Mouse (Mus musculus): ENCODE results near the gene Chka. TPM values are rescaled to one million over a fixed set of nuclear protein-coding genes. Genes with fewer than 3 reads are reported as not detected.

Gene Chka
- polyA plus RNA-seq, 1 experiment from 2014 or later, result 54.0 TPM

DNA sequence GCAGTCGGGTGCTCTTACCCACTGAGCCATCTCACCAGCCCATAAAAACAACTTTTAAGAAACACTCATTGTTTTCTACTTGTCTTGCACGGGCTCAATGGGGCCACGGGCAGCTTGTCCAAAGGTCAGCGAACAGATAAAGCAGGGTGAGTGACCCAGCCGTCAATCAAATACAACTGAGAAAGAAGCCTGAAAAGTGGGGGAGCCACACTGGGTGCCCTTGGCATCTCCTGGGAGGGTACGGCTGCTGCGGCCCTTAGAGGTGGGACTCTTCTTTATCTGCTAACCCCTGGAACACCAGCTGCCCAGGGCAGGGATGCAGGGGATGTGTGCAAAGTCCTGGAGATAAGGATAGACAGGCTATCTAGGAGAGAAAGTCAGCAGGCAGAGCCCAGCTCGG, 19.9 kb upstream of the Chka start:
- 70% methylated on average over 8 of the region's 8 CpGs for WGBS
- no peak overlapping the region for H3K4me3 ChIP-seq (ENCODE audit: low read depth, low read length)
- no peak overlapping the region for H3K9ac ChIP-seq (ENCODE audit: low read length)
- no peak overlapping the region for H3K27ac ChIP-seq (ENCODE audit: low read depth)
- no peak overlapping the region for H3K4me2 ChIP-seq (ENCODE audit: low read length)
- H3K36me3 ChIP-seq (ENCODE audit: control insufficient read depth, insufficient read depth, low read length), result no peaks in the 10 kb centered on the region
- H3K9me3 ChIP-seq (ENCODE audit: control insufficient read depth, low read length), result no peaks in the 10 kb centered on the region
- DNase-seq (ENCODE audit: low spot score) (peak; percentile 71), ATAC-seq (replicated peaks; ENCODE audit: low FRiP score, low TSS enrichment, low read depth) (peak; percentile 54; the same call in 1 of the 2 replicates)
- H3K27me3 ChIP-seq (replicated peaks; ENCODE audit: control insufficient read depth, insufficient read depth, low read length), result no peaks in the 10 kb centered on the region
- peaks cover 3% of the 10 kb centered on the region; the same call in 1 of the 2 replicates for H3K4me1 ChIP-seq (replicated peaks; ENCODE audit: control insufficient read depth, insufficient read depth, low read length)

DNA sequence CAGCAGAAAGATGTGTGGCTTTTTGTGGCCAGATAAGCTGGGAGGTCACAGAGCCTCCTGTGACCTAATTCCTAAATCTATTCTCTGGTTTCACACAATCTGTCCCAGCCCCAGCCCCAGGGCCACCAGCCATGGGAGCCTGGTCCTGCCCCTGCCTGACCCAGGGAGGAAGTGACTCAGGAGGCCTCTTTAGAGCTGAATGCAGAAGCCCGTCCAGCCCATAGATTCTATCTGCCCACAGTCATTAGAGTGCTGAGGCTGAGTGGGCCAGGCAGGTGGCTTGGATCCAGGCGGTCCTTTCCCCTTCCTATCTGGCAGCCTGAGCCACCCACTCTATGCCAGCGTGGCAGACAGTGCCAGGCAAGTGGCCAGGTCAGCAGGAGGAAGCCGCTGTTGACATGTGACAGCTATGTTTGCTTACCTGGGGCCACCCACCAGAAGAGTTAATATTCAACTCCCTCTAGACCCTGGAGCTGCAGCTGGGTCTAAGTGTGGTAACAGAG, 18.7 kb upstream of the Chka start:
- Histone ChIP-seq H3K4me1 (replicated peaks; ENCODE audit: control insufficient read depth, insufficient read depth, low read length) (peaks cover 3% of the 10 kb centered on the region; the same call in 1 of the 2 replicates), H3K9ac (ENCODE audit: low read length) (no peak overlapping the region)
- peak; percentile 72 for DNase-seq (ENCODE audit: low spot score)

DNA sequence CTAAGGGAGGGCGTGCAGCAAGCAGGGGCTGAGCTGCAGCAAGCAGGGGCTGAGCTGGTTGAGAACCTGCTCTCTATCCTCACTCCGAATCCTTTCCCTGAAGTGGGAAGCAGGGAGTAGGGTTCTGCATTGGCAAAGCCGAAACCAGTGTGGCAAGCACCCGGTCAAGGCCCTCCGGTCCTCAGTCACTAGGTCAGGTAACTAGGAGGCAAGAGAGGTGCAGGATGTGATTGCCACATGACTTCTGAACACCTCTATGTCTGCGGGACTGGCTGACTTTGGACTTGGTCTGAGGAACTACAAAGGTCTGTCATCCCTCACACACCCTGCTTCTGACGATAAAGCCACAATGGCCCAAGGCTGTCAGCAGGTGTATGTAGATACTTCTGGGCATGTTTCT, 17.3 kb upstream of the Chka start:
- no peak for ATAC-seq (replicated peaks; ENCODE audit: low FRiP score, low TSS enrichment, low read depth)
- no peak overlapping the region for H3K4me2 ChIP-seq (ENCODE audit: low read length)
- WGBS, result 80% methylated on average over 7 of the region's 7 CpGs
- H3K27me3 ChIP-seq (replicated peaks; ENCODE audit: control insufficient read depth, insufficient read depth, low read length), result no peaks in the 10 kb centered on the region
- no peak overlapping the region for H3K9ac ChIP-seq (ENCODE audit: low read length)
- no peak for DNase-seq (ENCODE audit: low spot score)
- no peak overlapping the region for H3K27ac ChIP-seq (ENCODE audit: low read depth)
- H3K9me3 ChIP-seq (ENCODE audit: control insufficient read depth, low read length), result no peaks in the 10 kb centered on the region
- H3K36me3 ChIP-seq (ENCODE audit: control insufficient read depth, insufficient read depth, low read length), result no peaks in the 10 kb centered on the region
- no peak overlapping the region for H3K4me3 ChIP-seq (ENCODE audit: low read depth, low read length)
- H3K4me1 ChIP-seq (replicated peaks; ENCODE audit: control insufficient read depth, insufficient read depth, low read length), result peaks cover 3% of the 10 kb centered on the region; the same call in 1 of the 2 replicates

More for the DNA sequence above, 18.7 kb upstream of the Chka start:
- peak; percentile 71 for ATAC-seq (replicated peaks; ENCODE audit: low FRiP score, low TSS enrichment, low read depth)
- Histone ChIP-seq H3K36me3 (ENCODE audit: control insufficient read depth, insufficient read depth, low read length) (no peaks in the 10 kb centered on the region), H3K27me3 (replicated peaks; ENCODE audit: control insufficient read depth, insufficient read depth, low read length) (no peaks in the 10 kb centered on the region), H3K4me2 (ENCODE audit: low read length) (no peak overlapping the region), H3K27ac (ENCODE audit: low read depth) (peak overlapping the region; percentile 39), H3K4me3 (ENCODE audit: low read depth, low read length) (no peak overlapping the region), H3K9me3 (ENCODE audit: control insufficient read depth, low read length) (no peaks in the 10 kb centered on the region)
- 54% methylated on average over 4 of the region's 4 CpGs for WGBS

DNA sequence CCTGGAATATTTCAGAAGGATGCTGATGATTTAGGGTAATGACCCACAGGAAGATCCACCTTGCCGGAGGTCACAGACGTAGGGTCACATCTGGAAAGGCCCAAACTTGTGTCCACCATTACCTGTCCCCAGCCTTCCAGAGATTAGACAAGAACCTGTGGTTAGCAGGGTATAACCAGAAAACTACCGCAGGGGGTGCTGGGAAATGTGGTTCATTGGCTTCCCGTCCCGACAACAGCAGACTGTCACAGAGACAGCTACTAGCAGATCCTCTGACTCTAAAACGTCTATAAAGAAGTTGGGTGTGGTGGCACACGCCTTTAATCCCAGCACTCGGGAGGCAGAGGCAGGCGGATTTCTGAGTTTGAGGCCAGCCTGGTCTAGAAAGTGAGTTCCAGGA, 14.8 kb upstream of the Chka start:
- no peaks in the 10 kb centered on the region for H3K27me3 ChIP-seq (replicated peaks; ENCODE audit: control insufficient read depth, insufficient read depth, low read length)
- no peak overlapping the region for H3K4me2 ChIP-seq (ENCODE audit: low read length)
- no peak overlapping the region for H3K9ac ChIP-seq (ENCODE audit: low read length)
- peaks cover 3% of the 10 kb centered on the region; the same call in 1 of the 2 replicates for H3K4me1 ChIP-seq (replicated peaks; ENCODE audit: control insufficient read depth, insufficient read depth, low read length)
- H3K36me3 ChIP-seq (ENCODE audit: control insufficient read depth, insufficient read depth, low read length), result no peaks in the 10 kb centered on the region
- ATAC-seq (replicated peaks; ENCODE audit: low FRiP score, low TSS enrichment, low read depth) (no peak), DNase-seq (ENCODE audit: low spot score) (no peak)
- no peaks in the 10 kb centered on the region for H3K9me3 ChIP-seq (ENCODE audit: control insufficient read depth, low read length)
- 89% methylated on average over 9 of the region's 9 CpGs for WGBS
- no peak overlapping the region for H3K27ac ChIP-seq (ENCODE audit: low read depth)
- no peak overlapping the region for H3K4me3 ChIP-seq (ENCODE audit: low read depth, low read length)

DNA sequence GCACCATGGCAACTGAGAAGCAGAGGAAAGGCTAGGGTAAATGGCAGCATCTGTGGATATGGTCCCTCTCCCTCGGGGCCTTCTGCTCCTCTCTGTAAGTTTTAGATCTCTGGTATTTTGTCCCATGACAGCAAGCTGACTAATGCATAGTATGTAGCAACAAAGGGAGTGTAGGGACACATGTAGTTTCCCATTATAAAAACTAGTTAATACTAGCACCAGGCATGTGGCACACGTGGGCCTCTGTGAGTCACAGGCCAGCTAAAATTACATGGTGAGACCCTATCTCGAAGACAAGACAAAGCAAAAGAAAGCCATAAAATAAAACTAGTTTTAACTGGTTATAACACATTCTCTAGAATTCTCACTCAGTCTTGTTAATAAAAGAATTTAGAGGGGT, 12.6 kb upstream of the Chka start:
- no peaks in the 10 kb centered on the region for H3K36me3 ChIP-seq (ENCODE audit: control insufficient read depth, insufficient read depth, low read length)
- H3K4me1 ChIP-seq (replicated peaks; ENCODE audit: control insufficient read depth, insufficient read depth, low read length), result no peaks in the 10 kb centered on the region
- 70% methylated on average over 3 of the region's 3 CpGs for WGBS
- no peak overlapping the region for H3K4me2 ChIP-seq (ENCODE audit: low read length)
- no peak overlapping the region for H3K27ac ChIP-seq (ENCODE audit: low read depth)
- H3K9me3 ChIP-seq (ENCODE audit: control insufficient read depth, low read length), result no peaks in the 10 kb centered on the region
- DNase-seq (ENCODE audit: low spot score) (no peak), ATAC-seq (replicated peaks; ENCODE audit: low FRiP score, low TSS enrichment, low read depth) (no peak)
- no peak overlapping the region for H3K4me3 ChIP-seq (ENCODE audit: low read depth, low read length)
- no peak overlapping the region for H3K9ac ChIP-seq (ENCODE audit: low read length)
- no peaks in the 10 kb centered on the region for H3K27me3 ChIP-seq (replicated peaks; ENCODE audit: control insufficient read depth, insufficient read depth, low read length)

DNA sequence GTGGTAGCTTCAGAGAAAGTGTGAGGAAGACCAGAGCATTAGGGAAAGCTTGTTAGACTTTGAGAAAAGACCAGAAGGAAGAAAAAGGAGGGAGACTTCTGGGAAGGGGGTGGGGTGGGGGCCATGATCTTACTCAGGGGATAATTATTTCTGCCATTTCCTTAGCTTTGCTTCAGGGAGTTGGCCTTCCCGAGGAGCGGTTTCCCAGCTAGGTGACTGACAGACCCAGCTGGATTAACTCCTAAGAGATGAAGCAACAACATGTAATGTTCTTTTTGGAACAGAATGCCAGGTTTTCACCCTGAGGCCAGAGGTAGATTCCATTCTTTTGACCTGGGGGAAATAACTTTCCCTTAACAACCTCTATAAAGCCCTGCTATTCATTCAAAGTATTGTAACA, 11.9 kb upstream of the Chka start:
- WGBS, result 40% methylated on average over 2 of the region's 2 CpGs
- ATAC-seq (replicated peaks; ENCODE audit: low FRiP score, low TSS enrichment, low read depth), result no peak
- H3K4me1 ChIP-seq (replicated peaks; ENCODE audit: control insufficient read depth, insufficient read depth, low read length), result no peaks in the 10 kb centered on the region
- H3K9ac ChIP-seq (ENCODE audit: low read length), result no peak overlapping the region
- H3K9me3 ChIP-seq (ENCODE audit: control insufficient read depth, low read length), result no peaks in the 10 kb centered on the region
- H3K27me3 ChIP-seq (replicated peaks; ENCODE audit: control insufficient read depth, insufficient read depth, low read length), result no peaks in the 10 kb centered on the region
- H3K36me3 ChIP-seq (ENCODE audit: control insufficient read depth, insufficient read depth, low read length), result no peaks in the 10 kb centered on the region
- H3K27ac ChIP-seq (ENCODE audit: low read depth), result peak overlapping the region; percentile 11; the same call in 1 of the 2 replicates
- H3K4me3 ChIP-seq (ENCODE audit: low read depth, low read length), result no peak overlapping the region
- DNase-seq (ENCODE audit: low spot score), result no peak
- no peak overlapping the region for H3K4me2 ChIP-seq (ENCODE audit: low read length)

DNA sequence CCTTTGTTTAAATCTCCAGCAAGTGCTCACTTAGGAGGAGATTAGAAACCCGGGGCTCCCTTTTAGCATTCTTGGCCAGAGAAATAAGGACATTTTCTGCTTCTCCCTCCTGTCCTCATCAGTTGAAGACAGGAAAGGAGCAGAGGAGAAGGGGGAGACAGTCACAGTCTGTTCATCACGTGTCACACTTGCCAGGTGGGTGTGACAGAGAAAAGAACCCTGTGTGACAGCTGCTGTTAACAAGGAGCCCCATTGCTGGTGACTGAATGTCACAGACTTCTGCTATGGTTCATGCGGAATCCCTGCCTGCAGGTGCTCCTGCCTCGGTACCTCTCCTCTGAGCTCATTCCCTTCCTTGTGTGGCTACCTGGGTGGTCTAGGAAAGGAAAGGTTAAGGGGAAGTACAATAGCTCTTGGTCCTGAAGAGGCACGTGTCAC, 11.3 kb upstream of the Chka start:
- Histone ChIP-seq H3K4me3 (ENCODE audit: low read depth, low read length) (no peak overlapping the region), H3K9me3 (ENCODE audit: control insufficient read depth, low read length) (no peaks in the 10 kb centered on the region), H3K27ac (ENCODE audit: low read depth) (no peak overlapping the region), H3K27me3 (replicated peaks; ENCODE audit: control insufficient read depth, insufficient read depth, low read length) (no peaks in the 10 kb centered on the region), H3K36me3 (ENCODE audit: control insufficient read depth, insufficient read depth, low read length) (no peaks in the 10 kb centered on the region), H3K4me2 (ENCODE audit: low read length) (no peak overlapping the region), H3K9ac (ENCODE audit: low read length) (no peak overlapping the region), H3K4me1 (replicated peaks; ENCODE audit: control insufficient read depth, insufficient read depth, low read length) (no peaks in the 10 kb centered on the region)
- DNase-seq (ENCODE audit: low spot score), result no peak
- ATAC-seq (replicated peaks; ENCODE audit: low FRiP score, low TSS enrichment, low read depth), result no peak; the same call in 1 of the 2 replicates
- WGBS, result 50% methylated on average over 5 of the region's 5 CpGs

DNA sequence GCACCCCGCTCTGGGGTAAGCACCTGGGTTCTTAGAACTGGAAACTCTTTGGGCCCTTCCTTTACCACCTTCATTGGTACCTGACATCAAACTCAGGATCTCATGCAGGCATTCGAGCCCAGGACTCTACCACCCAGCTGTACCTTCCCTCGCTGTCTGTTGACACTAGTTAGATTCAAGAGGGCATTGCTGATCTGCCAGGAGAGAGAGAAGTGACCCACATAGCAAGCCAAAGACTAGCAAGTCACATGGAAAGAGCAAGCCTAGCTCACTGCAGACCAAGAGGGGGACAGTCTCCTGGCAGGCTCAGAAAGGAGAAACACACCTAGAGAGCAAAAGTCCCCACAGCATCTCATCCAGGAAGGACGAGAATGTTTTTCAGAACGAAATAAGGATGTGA, 10.9 kb upstream of the Chka start:
- H3K27ac ChIP-seq (ENCODE audit: low read depth), result no peak overlapping the region
- no peaks in the 10 kb centered on the region for H3K9me3 ChIP-seq (ENCODE audit: control insufficient read depth, low read length)
- H3K9ac ChIP-seq (ENCODE audit: low read length), result no peak overlapping the region
- ATAC-seq (replicated peaks; ENCODE audit: low FRiP score, low TSS enrichment, low read depth), result no peak
- H3K36me3 ChIP-seq (ENCODE audit: control insufficient read depth, insufficient read depth, low read length), result no peaks in the 10 kb centered on the region
- 76% methylated on average over 5 of the region's 5 CpGs for WGBS
- no peak overlapping the region for H3K4me2 ChIP-seq (ENCODE audit: low read length)
- no peak overlapping the region for H3K4me3 ChIP-seq (ENCODE audit: low read depth, low read length)
- H3K4me1 ChIP-seq (replicated peaks; ENCODE audit: control insufficient read depth, insufficient read depth, low read length), result no peaks in the 10 kb centered on the region
- no peaks in the 10 kb centered on the region for H3K27me3 ChIP-seq (replicated peaks; ENCODE audit: control insufficient read depth, insufficient read depth, low read length)
- no peak for DNase-seq (ENCODE audit: low spot score)

DNA sequence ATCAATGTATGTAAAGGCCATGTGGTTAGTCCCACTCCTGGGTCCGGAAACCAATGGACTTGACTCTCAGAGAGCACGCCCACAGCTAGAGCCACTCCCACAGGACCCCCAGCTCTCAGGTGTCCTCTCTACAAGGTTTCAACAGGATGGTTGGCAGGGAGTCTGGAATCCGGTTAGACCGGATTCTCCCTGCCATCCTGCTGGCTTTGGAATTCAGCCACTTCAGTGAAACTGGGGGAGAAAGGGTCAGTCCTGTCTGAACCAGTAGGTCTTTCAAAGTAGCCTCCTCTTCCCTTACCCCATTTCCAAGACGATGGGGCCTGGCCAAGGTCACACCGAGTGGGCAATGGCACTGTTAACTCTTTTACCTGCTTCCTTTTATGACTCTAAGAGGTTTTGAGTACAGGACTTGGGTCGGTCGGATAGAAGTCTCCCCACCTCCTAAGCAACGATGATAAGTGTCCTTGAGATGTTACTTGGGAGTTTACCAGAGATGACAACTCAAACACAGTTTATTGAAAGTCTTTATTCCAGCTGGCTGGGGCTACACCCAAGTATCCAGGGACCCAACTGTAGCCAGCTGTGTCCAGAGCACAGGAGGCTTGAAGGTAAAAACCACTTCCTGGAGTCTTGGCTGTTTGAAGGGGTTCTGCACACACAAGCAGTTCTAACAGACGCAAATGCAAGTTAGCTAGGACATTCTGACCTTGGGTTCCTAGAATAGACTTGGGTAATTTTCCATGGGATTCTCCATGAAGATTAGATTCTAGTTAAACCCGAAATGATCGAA, 9.0 kb upstream of the Chka start:
- Histone ChIP-seq H3K4me3 (ENCODE audit: low read depth, low read length) (no peak overlapping the region), H3K9me3 (ENCODE audit: control insufficient read depth, low read length) (no peaks in the 10 kb centered on the region), H3K4me1 (replicated peaks; ENCODE audit: control insufficient read depth, insufficient read depth, low read length) (no peaks in the 10 kb centered on the region), H3K27ac (ENCODE audit: low read depth) (peak overlapping the region; percentile 40; the same call in 1 of the 2 replicates), H3K4me2 (ENCODE audit: low read length) (no peak overlapping the region), H3K36me3 (ENCODE audit: control insufficient read depth, insufficient read depth, low read length) (no peaks in the 10 kb centered on the region), H3K27me3 (replicated peaks; ENCODE audit: control insufficient read depth, insufficient read depth, low read length) (no peaks in the 10 kb centered on the region), H3K9ac (ENCODE audit: low read length) (no peak overlapping the region)
- ATAC-seq (replicated peaks; ENCODE audit: low FRiP score, low TSS enrichment, low read depth) (peak; percentile 78), DNase-seq (ENCODE audit: low spot score) (no peak)
- 40% methylated on average over 12 of the region's 12 CpGs for WGBS

Measured in intestine, embryonic 14.5 days (tissue).